Mouse (Mus musculus) frontal cortex, postnatal 36 days (tissue): ENCODE measurements at regions not wholly inside any gene's neighbourhood (a gene's known extent, or its start where the extent isn't known, plus 50 kb on each side); places are given as distances from the start of the nearest gene placed in this dataset.
A peak's percentile ranks its signal among the peaks of the same experiment; 100 is the strongest.
"Not testable (repeated sequence)": the region's sequence is repeated elsewhere in the genome, so short reads cannot be mapped to it uniquely, and the experiment has no call there.

Source experiments
- DNase-seq, 2 experiments: peaks; one replicate each; pipeline ENCODE4 v3.0.0; 2022; ENCODE audit warnings: low spot score in 2 of 2

- DNase-seq: not testable (repeated sequence)
Measured at GRCm38 (mm10) chr14:112534971-112535370, 779.4 kb upstream of the Tpm3-rs7 start.

GRCm38 (mm10) chr14:112535914-112536313 lies 778.5 kb upstream of the Tpm3-rs7 start:
- no peak for DNase-seq

GRCm38 (mm10) chr14:112542261-112542660 lies 772.1 kb upstream of the Tpm3-rs7 start:
- no peak for DNase-seq

GRCm38 (mm10) chr14:112548798-112549197 lies 765.6 kb upstream of the Tpm3-rs7 start:
- no peak for DNase-seq

- no peak for DNase-seq
Measured at GRCm38 (mm10) chr14:112562246-112562645, 752.2 kb upstream of the Tpm3-rs7 start.

GRCm38 (mm10) chr14:112594715-112595114 lies 719.7 kb upstream of the Tpm3-rs7 start:
- no peak for DNase-seq

- DNase-seq: no peak
Measured at GRCm38 (mm10) chr14:112620701-112621100, 693.7 kb upstream of the Tpm3-rs7 start.

- no peak for DNase-seq
Measured at GRCm38 (mm10) chr14:112657634-112658033, 656.8 kb upstream of the Tpm3-rs7 start.

- no peak for DNase-seq
Measured at GRCm38 (mm10) chr14:112659819-112660218, 654.6 kb upstream of the Tpm3-rs7 start.

- DNase-seq: no peak
Measured at GRCm38 (mm10) chr14:112680684-112681083, 633.7 kb upstream of the Tpm3-rs7 start.

- DNase-seq: peak in 1 of 2 experiments; percentile 45
Measured at GRCm38 (mm10) chr14:112686037-112686436, 628.4 kb upstream of the Tpm3-rs7 start.

- no peak for DNase-seq
Measured at GRCm38 (mm10) chr14:112719513-112719912, 594.9 kb upstream of the Tpm3-rs7 start.
